8 mouse cellular contexts compared by ENCODE assay signal in genomic region chr10:116197416-116197939, GRCm38 (mm10).
DNase-seq lines count a peak whose midpoint lies in the region; ATAC-seq and TF ChIP-seq lines count a peak whose summit lies in the region.

No protein-coding gene starts in this region.

- H3K4me2 ChIP-seq in forebrain, embryonic 15.5 days (replicated peaks): peak overlapping the region; percentile 30
- H3K4me2 ChIP-seq in lung, postnatal 0 days (replicated peaks; ENCODE audit: low read depth, low read length): no peak overlapping the region
- no peak overlapping the region for H3K4me2 ChIP-seq in stomach, postnatal 0 days (replicated peaks; ENCODE audit: low read depth)

- H3K27me3 ChIP-seq in forebrain, embryonic 15.5 days: no peaks in the 10 kb centered on the region
- H3K27me3 ChIP-seq in lung, postnatal 0 days (replicated peaks; ENCODE audit: insufficient read depth, low read length): no peaks in the 10 kb centered on the region
- no peaks in the 10 kb centered on the region for H3K27me3 ChIP-seq in stomach, postnatal 0 days (ENCODE audit: control insufficient read depth, insufficient read depth, low read length)

- DNase-seq in layer of hippocampus, adult 2 months (ENCODE audit: low spot score in 2 of 2): peak; percentile 16 to 42
- no peak for DNase-seq in layer of hippocampus, postnatal 36 days
- peak; percentile 60 for DNase-seq in ZHBTc4 (ENCODE audit: low read depth, low spot score)
- DNase-seq in lung, postnatal 0 days (ENCODE audit: low spot score): peak; percentile 81
- DNase-seq in stomach, postnatal 0 days (ENCODE audit: low spot score): no peak
- no peak for DNase-seq in gastrocnemius, adult 18-20 months (ENCODE audit: low spot score)
- no peak for DNase-seq in urinary bladder, postnatal 25 days (ENCODE audit: low spot score)

- peaks cover 4% of the 10 kb centered on the region; the same call in 1 of the 2 replicates for H3K4me1 ChIP-seq in forebrain, embryonic 15.5 days
- no peaks in the 10 kb centered on the region for H3K4me1 ChIP-seq in lung, postnatal 0 days (ENCODE audit: insufficient read depth, low read depth, low read length)
- no peaks in the 10 kb centered on the region for H3K4me1 ChIP-seq in stomach, postnatal 0 days (replicated peaks; ENCODE audit: control insufficient read depth, insufficient read depth)

- no peaks in the 10 kb centered on the region for H3K36me3 ChIP-seq in forebrain, embryonic 15.5 days
- H3K36me3 ChIP-seq in lung, postnatal 0 days (ENCODE audit: insufficient read depth, low read length): no peaks in the 10 kb centered on the region
- no peaks in the 10 kb centered on the region for H3K36me3 ChIP-seq in stomach, postnatal 0 days (ENCODE audit: control insufficient read depth, insufficient read depth, low read length)

- ATAC-seq in forebrain, embryonic 15.5 days (replicated peaks): peak; percentile 72
- ATAC-seq in lung, postnatal 0 days: 0 out of 2 replicates have a peak, but pooled peaks have one; percentile 48
- no peak for ATAC-seq in stomach, postnatal 0 days (ENCODE audit: low FRiP score, low TSS enrichment)

- peak; percentile 80 for TF ChIP-seq CTCF in layer of hippocampus, adult 2 months (conservative IDR thresholded peaks at IDR 0.05)
- TF ChIP-seq CTCF in lung, postnatal 0 days (IDR thresholded peaks at IDR 0.05): peak; percentile 78
- peak; percentile 84 for TF ChIP-seq CTCF in stomach, postnatal 0 days (IDR thresholded peaks at IDR 0.05; ENCODE audit: low read depth)

- WGBS in forebrain, embryonic 15.5 days: 14% methylated on average over 4 of the region's 4 CpGs
- 18% methylated on average over 4 of the region's 4 CpGs for WGBS in lung, postnatal 0 days
- 17% methylated on average over 4 of the region's 4 CpGs for WGBS in stomach, postnatal 0 days

- H3K27ac ChIP-seq in layer of hippocampus, adult 2 months: no peak overlapping the region
- H3K27ac ChIP-seq in forebrain, embryonic 15.5 days (replicated peaks): no peak overlapping the region
- H3K27ac ChIP-seq in lung, postnatal 0 days (ENCODE audit: low read length): no peak overlapping the region
- H3K27ac ChIP-seq in stomach, postnatal 0 days (replicated peaks): no peak overlapping the region

- peak overlapping the region; percentile 5; the same call in 1 of the 2 replicates for H3K4me3 ChIP-seq in layer of hippocampus, adult 2 months
- H3K4me3 ChIP-seq in forebrain, embryonic 15.5 days: 0 out of 2 replicates have a peak overlapping the region, but pooled peaks have one; percentile 10
- H3K4me3 ChIP-seq in lung, postnatal 0 days (ENCODE audit: low read depth, low read length): no peak overlapping the region
- H3K4me3 ChIP-seq in stomach, postnatal 0 days (ENCODE audit: low read depth, low read length): no peak overlapping the region

- no peak overlapping the region for H3K9ac ChIP-seq in forebrain, embryonic 15.5 days (replicated peaks)
- no peak overlapping the region for H3K9ac ChIP-seq in lung, postnatal 0 days (replicated peaks; ENCODE audit: low read depth)
- no peak overlapping the region for H3K9ac ChIP-seq in stomach, postnatal 0 days (ENCODE audit: low read length)

- no peaks in the 10 kb centered on the region for H3K9me3 ChIP-seq in forebrain, embryonic 15.5 days
- H3K9me3 ChIP-seq in lung, postnatal 0 days (ENCODE audit: low read length): no peaks in the 10 kb centered on the region
- no peaks in the 10 kb centered on the region for H3K9me3 ChIP-seq in stomach, postnatal 0 days (ENCODE audit: control insufficient read depth, low read length)

- TF ChIP-seq EP300 in lung, postnatal 0 days (IDR thresholded peaks at IDR 0.05): no peak
- no peak for TF ChIP-seq EP300 in stomach, postnatal 0 days (optimal IDR thresholded peaks at IDR 0.05)

Comparison
In these comparisons a context has a peak if more than half of its experiments do, and no peak if none do; other contexts are left out.
1. DNase-seq: peak in layer of hippocampus, adult 2 months (2 of 2), ZHBTc4 (single experiment) and lung, postnatal 0 days (single experiment); none in layer of hippocampus, postnatal 36 days (0 of 2), stomach, postnatal 0 days (single experiment), gastrocnemius, adult 18-20 months (single experiment) and urinary bladder, postnatal 25 days (single experiment).
2. H3K4me3 ChIP-seq: peak in layer of hippocampus, adult 2 months (single experiment) and forebrain, embryonic 15.5 days (single experiment); none in lung, postnatal 0 days (single experiment) and stomach, postnatal 0 days (single experiment).
3. Peak in every context shown above with its lines, with median percentiles within 50 percentile points of each other: CTCF ChIP-seq.